In genomic region chr12:103325156-103325857, GRCm38 (mm10) we compare ENCODE assay signal across 8 mouse cellular contexts. TPM values are rescaled to one million over a fixed set of nuclear protein-coding genes. Genes with fewer than 3 reads are reported as not detected.
DNase-seq lines count a peak whose midpoint lies in the region; ATAC-seq and TF ChIP-seq lines count a peak whose summit lies in the region.

No protein-coding gene starts in this region.

- WGBS in heart, embryonic 11.5 days (ENCODE audit: insufficient replicate concordance), result 12% methylated on average over 60 of the region's 60 CpGs
- 8% methylated on average over 60 of the region's 60 CpGs for WGBS in kidney, embryonic 15.5 days
- WGBS in limb, embryonic 15.5 days, result 7% methylated on average over 60 of the region's 60 CpGs

- ATAC-seq in heart, embryonic 11.5 days (replicated peaks; ENCODE audit: insufficient number of reproducible peaks, low FRiP score, low TSS enrichment), result peak; percentile 74
- peak; percentile 93 for ATAC-seq in kidney, embryonic 15.5 days (replicated peaks; ENCODE audit: low FRiP score)
- ATAC-seq in limb, embryonic 15.5 days (ENCODE audit: insufficient number of reproducible peaks, low FRiP score, low TSS enrichment, low read depth), result peak; percentile 64; the same call in 1 of the 2 replicates

- peak overlapping the region; percentile 21 for H3K4me3 ChIP-seq in bone marrow macrophage, adult 2 months (ENCODE audit: insufficient read depth, low read length)
- H3K4me3 ChIP-seq in embryonic fibroblast, embryonic 13.5 days (ENCODE audit: insufficient read depth, low read length), result no peak overlapping the region
- H3K4me3 ChIP-seq in heart, embryonic 11.5 days (ENCODE audit: low read depth, low read length), result peak overlapping the region; percentile 25; the same call in 1 of the 2 replicates
- H3K4me3 ChIP-seq in kidney, embryonic 15.5 days (replicated peaks), result peak overlapping the region; percentile 37
- peak overlapping the region; percentile 38 for H3K4me3 ChIP-seq in limb, embryonic 15.5 days

- H3K4me1 ChIP-seq in bone marrow macrophage, adult 2 months (ENCODE audit: control insufficient read depth, insufficient read depth, low read length), result peaks cover 23% of the 10 kb centered on the region
- no peaks in the 10 kb centered on the region for H3K4me1 ChIP-seq in embryonic fibroblast, embryonic 13.5 days (ENCODE audit: control insufficient read depth, insufficient read depth, low read length)
- H3K4me1 ChIP-seq in heart, embryonic 11.5 days (ENCODE audit: control insufficient read depth, insufficient read depth, low read length), result peaks cover 37% of the 10 kb centered on the region
- H3K4me1 ChIP-seq in kidney, embryonic 15.5 days, result peaks cover 8% of the 10 kb centered on the region
- H3K4me1 ChIP-seq in limb, embryonic 15.5 days, result peaks cover 16% of the 10 kb centered on the region

- peak overlapping the region; percentile 57 for H3K4me2 ChIP-seq in heart, embryonic 11.5 days
- H3K4me2 ChIP-seq in kidney, embryonic 15.5 days, result peak overlapping the region; percentile 78
- peak overlapping the region; percentile 72 for H3K4me2 ChIP-seq in limb, embryonic 15.5 days

- H3K36me3 ChIP-seq in heart, embryonic 11.5 days (ENCODE audit: control insufficient read depth, insufficient read depth, low read length), result peaks cover 8% of the 10 kb centered on the region; the same call in 1 of the 2 replicates
- H3K36me3 ChIP-seq in kidney, embryonic 15.5 days, result no peaks in the 10 kb centered on the region
- H3K36me3 ChIP-seq in limb, embryonic 15.5 days, result no peaks in the 10 kb centered on the region

- DNase-seq in 3T3-L1 (ENCODE audit: low read depth, low spot score), result peak; percentile 25
- DNase-seq in monocyte, adult 2 months (ENCODE audit: low read depth in 1 of 2, low spot score in 2 of 2), result peak; percentile 54 to 77
- DNase-seq in spleen, postnatal 36 days (ENCODE audit: low spot score in 2 of 2), result peak; percentile 88 to 90

- H3K9me3 ChIP-seq in heart, embryonic 11.5 days (replicated peaks; ENCODE audit: control insufficient read depth, low read length), result no peaks in the 10 kb centered on the region
- no peaks in the 10 kb centered on the region for H3K9me3 ChIP-seq in kidney, embryonic 15.5 days (replicated peaks)
- H3K9me3 ChIP-seq in limb, embryonic 15.5 days, result no peaks in the 10 kb centered on the region

- H3K27me3 ChIP-seq in heart, embryonic 11.5 days (ENCODE audit: control insufficient read depth, insufficient read depth, low read length), result peaks cover 10% of the 10 kb centered on the region; the same call in 1 of the 2 replicates
- H3K27me3 ChIP-seq in kidney, embryonic 15.5 days, result peaks cover 39% of the 10 kb centered on the region
- peaks cover 21% of the 10 kb centered on the region for H3K27me3 ChIP-seq in limb, embryonic 15.5 days

- no peak for TF ChIP-seq POLR2A in bone marrow macrophage, adult 2 months (IDR thresholded peaks at IDR 0.05; ENCODE audit: borderline replicate concordance, low read depth, low read length)
- TF ChIP-seq POLR2A in embryonic fibroblast, embryonic 13.5 days (IDR thresholded peaks at IDR 0.05; ENCODE audit: low read depth, low read length), result no peak

- H3K9ac ChIP-seq in heart, embryonic 11.5 days (ENCODE audit: low read depth, low read length), result no peak overlapping the region
- H3K9ac ChIP-seq in kidney, embryonic 15.5 days, result peak overlapping the region; percentile 3; the same call in 1 of the 2 replicates
- H3K9ac ChIP-seq in limb, embryonic 15.5 days, result no peak overlapping the region

- TF ChIP-seq CTCF in bone marrow macrophage, adult 2 months (IDR thresholded peaks at IDR 0.05; ENCODE audit: low read depth, low read length), result peak; percentile 95
- peak; percentile 90 for TF ChIP-seq CTCF in embryonic fibroblast, embryonic 13.5 days (IDR thresholded peaks at IDR 0.05; ENCODE audit: borderline replicate concordance, insufficient read depth, low read length)

- H3K27ac ChIP-seq in bone marrow macrophage, adult 2 months (ENCODE audit: insufficient read depth, low read depth, low read length), result no peak overlapping the region
- no peak overlapping the region for H3K27ac ChIP-seq in embryonic fibroblast, embryonic 13.5 days (ENCODE audit: insufficient read depth, low read length)
- peak overlapping the region; percentile 29; the same call in 1 of the 2 replicates for H3K27ac ChIP-seq in heart, embryonic 11.5 days (ENCODE audit: low read depth, low read length)
- H3K27ac ChIP-seq in kidney, embryonic 15.5 days, result no peak overlapping the region
- no peak overlapping the region for H3K27ac ChIP-seq in limb, embryonic 15.5 days

RNA-seq across cellular contexts. Expression of gene Fam181a, which starts 14.5 kb away (rescaled TPM):
- not detected in 2 replicates for polyA plus RNA-seq in bone marrow macrophage, adult 2 months (2012; ENCODE audit: insufficient read depth, insufficient read length, missing spikeins)
- polyA plus RNA-seq in embryonic fibroblast, embryonic 13.5 days (2011; ENCODE audit: insufficient read length, low read depth, missing spikeins), result not detected in 2 replicates
- polyA plus RNA-seq in heart, embryonic 11.5 days (2014; fragmentation: Nextera tagmentation; extraction: Ambion mirVana), result not detected in 2 replicates
- not detected in 2 replicates for polyA plus RNA-seq in kidney, embryonic 15.5 days (2015; fragmentation: Nextera tagmentation; extraction: Ambion mirVana)
- not detected in 2 replicates for polyA plus RNA-seq in limb, embryonic 15.5 days (2015; fragmentation: Nextera tagmentation; extraction: Ambion mirVana)

RNA-seq across cellular contexts. Expression of gene Asb2, which starts 30.5 kb away (rescaled TPM):
- 2.1 TPM in 2 replicates for polyA plus RNA-seq in bone marrow macrophage, adult 2 months (2012; ENCODE audit: insufficient read depth, insufficient read length, missing spikeins)
- polyA plus RNA-seq in embryonic fibroblast, embryonic 13.5 days (2011; ENCODE audit: insufficient read length, low read depth, missing spikeins), result not detected in 2 replicates
- polyA plus RNA-seq in heart, embryonic 11.5 days (2014; fragmentation: Nextera tagmentation; extraction: Ambion mirVana), result 225 and 236 TPM in 2 replicates
- 3.2 and 5.2 TPM in 2 replicates for polyA plus RNA-seq in kidney, embryonic 15.5 days (2015; fragmentation: Nextera tagmentation; extraction: Ambion mirVana)
- 5.9 and 18.6 TPM in 2 replicates for polyA plus RNA-seq in limb, embryonic 15.5 days (2015; fragmentation: Nextera tagmentation; extraction: Ambion mirVana)

Comparison
In these comparisons a context has a peak if more than half of its experiments do, and no peak if none do; other contexts are left out.
1. DNase-seq: peak in every context shown above with its lines; median percentile 89 in spleen, postnatal 36 days; 66 in monocyte, adult 2 months; 25 in 3T3-L1.
2. RNA of gene Asb2, which starts 30.5 kb away (polyA plus RNA-seq): 225 to 236 TPM in heart, embryonic 11.5 days; 5.9 to 18.6 TPM in limb, embryonic 15.5 days, 3.2 to 5.2 TPM in kidney, embryonic 15.5 days, 2.1 TPM in bone marrow macrophage, adult 2 months and not detected in embryonic fibroblast, embryonic 13.5 days; every median in the first group is over 10 times any median in the second.
3. Peak in every context shown above with its lines, with median percentiles within 50 percentile points of each other: ATAC-seq and H3K4me2 ChIP-seq.